Mouse (Mus musculus): ENCODE measurements around the gene Vmn2r27. TPM values are rescaled to one million over a fixed set of nuclear protein-coding genes. Genes with fewer than 3 reads are reported as not detected.

Gene Vmn2r27
- total RNA-seq (2022): not detected

GRCm38 (mm10) chr6:124231756-124232155, at the start of gene Vmn2r27:
TSS of gene Vmn2r27 (minus strand) at chr6:124231856.
- no peak for DNase-seq

GRCm38 (mm10) chr6:124278291-124278690, 46.6 kb upstream of the Vmn2r27 start:
- no peak for DNase-seq

- DNase-seq: no peak
Observed at GRCm38 (mm10) chr6:124277641-124278040, 46.0 kb upstream of the Vmn2r27 start.

GRCm38 (mm10) chr6:124273231-124273880, 41.7 kb upstream of the Vmn2r27 start:
- DNase-seq: no peak

- peak; percentile 21 for DNase-seq
Observed at GRCm38 (mm10) chr6:124262696-124263095, 31.0 kb upstream of the Vmn2r27 start.

- peak; percentile 15 for DNase-seq
Observed at GRCm38 (mm10) chr6:124260198-124260931, 28.7 kb upstream of the Vmn2r27 start.

GRCm38 (mm10) chr6:124255721-124256470, 24.2 kb upstream of the Vmn2r27 start:
- no peak for DNase-seq

- no peak for DNase-seq
Observed at GRCm38 (mm10) chr6:124202116-124202515, 29.5 kb downstream of the Vmn2r27 start.

- DNase-seq: no peak
Observed at GRCm38 (mm10) chr6:124168499-124169257, 63.0 kb downstream of the Vmn2r27 start.

- DNase-seq: no peak
Observed at GRCm38 (mm10) chr6:124166596-124166995, 65.1 kb downstream of the Vmn2r27 start.

- no peak for DNase-seq
Observed at GRCm38 (mm10) chr6:124149808-124150207, 81.8 kb downstream of the Vmn2r27 start.

Other genes starting within 250 kb of the Vmn2r27 start
- under 1 TPM in 2 of 4 experiments, not detected in 2; 0.03 TPM for gene Vmn2r26, start 207.3 kb downstream of the Vmn2r27 start, total RNA-seq (2022)
- 1 to 10 TPM; 3.6 to 7.2 (median 5.0) TPM for gene Cd163, start 72.8 kb upstream of the Vmn2r27 start, total RNA-seq (2022)
- 10 to 100 TPM; 62.0 to 95.7 (median 82.8) TPM for gene Pex5, start 183.2 kb upstream of the Vmn2r27 start, total RNA-seq (2022)
- 10 to 100 TPM; 55.0 to 89.1 (median 73.7) TPM for gene Clstn3, start 232.9 kb upstream of the Vmn2r27 start, total RNA-seq (2022)